Mouse (Mus musculus): Measurements from ENCODE around the gene Caap1. TPM values are rescaled to one million over a fixed set of nuclear protein-coding genes. Genes with fewer than 3 reads are reported as not detected.

Gene Caap1
- polyA plus RNA-seq, 1 experiment from 2014 or later = 25.6 TPM

- whole genome bisulfite sequencing = 93% methylated on average over 1 of the region's 1 CpGs
- H3K4me1 ChIP-seq = no peaks in the 10 kb centered on the region
- no peak for ATAC-seq (ENCODE audit: insufficient number of reproducible peaks, insufficient read depth, low FRiP score, low TSS enrichment, low read depth)
- no peak overlapping the region for H3K9ac ChIP-seq
- H3K27ac ChIP-seq = no peak overlapping the region
- H3K9me3 ChIP-seq = no peaks in the 10 kb centered on the region
- H3K4me2 ChIP-seq = no peak overlapping the region
- H3K36me3 ChIP-seq = no peaks in the 10 kb centered on the region
- no peaks in the 10 kb centered on the region for H3K27me3 ChIP-seq
- H3K4me3 ChIP-seq = no peak overlapping the region
Observed at GRCm38 (mm10) chr4:94473286-94473685, 83.3 kb downstream of the Caap1 start.

DNA sequence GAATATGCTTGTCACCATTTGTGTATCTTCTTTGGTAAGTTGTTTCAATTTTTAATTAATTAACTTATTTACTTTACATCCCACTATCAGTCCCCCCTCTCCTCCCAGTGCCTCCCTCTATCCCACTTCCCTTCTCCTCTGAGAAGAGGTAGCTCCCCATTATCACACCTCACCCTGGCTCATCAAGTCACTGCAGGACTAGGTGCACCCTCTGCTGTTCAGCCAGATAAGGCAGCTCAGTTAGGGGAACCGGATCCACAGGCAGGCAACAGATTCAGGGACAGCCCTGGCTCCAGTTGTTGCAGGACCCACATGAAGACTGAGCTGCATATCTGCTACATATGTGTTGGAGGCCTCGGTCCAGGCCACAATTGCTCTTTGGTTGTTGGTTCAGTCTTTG is 97.2 kb downstream of the Caap1 start:
- Histone ChIP-seq H3K36me3 (peaks cover 10% of the 10 kb centered on the region), H3K4me2 (no peak overlapping the region), H3K27me3 (no peaks in the 10 kb centered on the region), H3K27ac (no peak overlapping the region), H3K4me3 (no peak overlapping the region), H3K9ac (no peak overlapping the region), H3K9me3 (no peaks in the 10 kb centered on the region), H3K4me1 (no peaks in the 10 kb centered on the region)
- no peak for ATAC-seq (ENCODE audit: insufficient number of reproducible peaks, insufficient read depth, low FRiP score, low TSS enrichment, low read depth)
- 92% methylated on average over 2 of the region's 2 CpGs for WGBS

DNA sequence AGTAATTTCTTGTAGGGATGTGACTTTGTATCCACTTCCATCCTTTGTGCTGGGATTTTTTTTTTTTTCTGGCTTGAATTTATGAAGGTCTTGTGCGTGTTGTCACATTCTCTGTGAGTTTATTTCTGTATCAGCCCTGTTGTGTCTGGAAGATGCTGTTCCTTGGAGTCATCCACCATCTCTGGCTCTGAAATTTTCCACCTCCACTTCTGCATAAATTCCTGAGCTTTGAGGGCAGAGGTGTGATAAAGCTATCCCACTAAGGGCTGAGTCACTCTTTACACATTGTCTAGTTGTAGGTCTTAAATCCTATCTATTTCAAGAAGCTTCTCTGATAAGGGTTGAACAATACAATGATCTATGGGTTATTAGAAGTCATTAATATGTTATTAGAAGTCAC is 101.7 kb downstream of the Caap1 start:
- WGBS = 94% methylated on average over 1 of the region's 1 CpGs
- no peaks in the 10 kb centered on the region for H3K27me3 ChIP-seq
- no peaks in the 10 kb centered on the region for H3K9me3 ChIP-seq
- H3K9ac ChIP-seq = no peak overlapping the region
- no peak overlapping the region for H3K4me3 ChIP-seq
- ATAC-seq (ENCODE audit: insufficient number of reproducible peaks, insufficient read depth, low FRiP score, low TSS enrichment, low read depth) = no peak
- H3K4me2 ChIP-seq = no peak overlapping the region
- no peak overlapping the region for H3K27ac ChIP-seq
- H3K36me3 ChIP-seq = peaks cover 5% of the 10 kb centered on the region; the same call in 1 of the 2 replicates
- no peaks in the 10 kb centered on the region for H3K4me1 ChIP-seq

Other genes starting within 250 kb of the Caap1 start
- gene Gm10306, start 250 bp downstream of the Caap1 start, polyA plus RNA-seq (2015; fragmentation: Nextera tagmentation; extraction: Ambion mirVana) = not detected in 2 replicates
- 67.1 and 68.3 TPM in 2 replicates for gene Plaa, start 46.4 kb upstream of the Caap1 start, polyA plus RNA-seq (2015; fragmentation: Nextera tagmentation; extraction: Ambion mirVana)
- gene Ift74, start 57.7 kb upstream of the Caap1 start, polyA plus RNA-seq (2015; fragmentation: Nextera tagmentation; extraction: Ambion mirVana) = 45.6 and 48.7 TPM in 2 replicates
- 1.2 and 1.3 TPM in 2 replicates for gene Lrrc19, start 93.3 kb upstream of the Caap1 start, polyA plus RNA-seq (2015; fragmentation: Nextera tagmentation; extraction: Ambion mirVana)
- gene Tek, start 182.5 kb upstream of the Caap1 start, polyA plus RNA-seq (2015; fragmentation: Nextera tagmentation; extraction: Ambion mirVana) = 8.0 and 9.7 TPM in 2 replicates